Mouse (Mus musculus): ENCODE measurements around the gene Psme1.

- TF ChIP-seq CTCF (IDR thresholded peaks at IDR 0.05; ENCODE audit: borderline replicate concordance, control insufficient read depth, extremely low read depth, insufficient read depth, low read length, poor library complexity) = no peak
- TF ChIP-seq POLR2A (IDR thresholded peaks at IDR 0.05; ENCODE audit: control insufficient read depth, extremely low read depth, insufficient read depth, low read length, poor library complexity) = no peak
These were observed 37.1 kb upstream of the Psme1 start for GRCm38 (mm10) chr14:55540787-55541321.

All from thymus, adult 2 months (tissue).